Mouse (Mus musculus): ENCODE results near the gene BC004004.
"Not testable (repeated sequence)": the region's sequence is repeated elsewhere in the genome, so short reads cannot be mapped to it uniquely, and the experiment has no call there.

Gene BC004004

DNA sequence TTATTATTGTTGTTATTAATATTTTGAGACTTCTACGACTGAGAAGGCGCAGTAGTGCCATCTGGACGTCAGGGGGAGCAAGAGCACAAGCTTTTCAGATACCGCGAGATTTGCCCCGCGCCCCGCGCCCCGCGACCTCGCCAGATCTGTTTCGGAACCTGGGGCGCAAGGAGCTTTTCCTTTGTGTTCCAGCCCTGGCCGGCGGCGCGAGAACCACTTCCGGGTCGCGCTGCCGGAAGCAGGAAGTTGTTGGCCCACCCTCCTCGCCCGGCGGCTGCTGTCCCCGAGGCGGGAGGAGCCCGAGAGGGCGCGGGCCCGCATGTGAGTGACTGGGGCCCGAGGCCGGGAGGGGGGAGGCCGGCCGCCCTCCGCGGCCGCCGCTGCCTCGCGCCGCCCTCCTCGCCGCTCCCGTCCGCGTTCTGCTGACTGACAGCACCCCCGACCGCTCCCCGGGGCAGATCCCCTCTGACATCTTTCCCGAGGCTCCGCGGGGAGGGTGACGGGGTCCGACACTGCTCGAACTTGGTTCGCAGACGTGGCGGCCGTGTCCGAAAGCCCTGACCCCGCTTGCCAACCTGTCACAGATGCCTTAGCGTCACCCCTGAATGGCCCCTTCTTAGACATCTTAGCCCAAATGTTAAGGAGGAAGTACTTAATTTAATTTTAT lies at the start of gene BC004004:
BC004004 (plus strand) TSS at position 107 of the 667 bp plus-strand sequence.
- peak; percentile 98 for DNase-seq

DNA sequence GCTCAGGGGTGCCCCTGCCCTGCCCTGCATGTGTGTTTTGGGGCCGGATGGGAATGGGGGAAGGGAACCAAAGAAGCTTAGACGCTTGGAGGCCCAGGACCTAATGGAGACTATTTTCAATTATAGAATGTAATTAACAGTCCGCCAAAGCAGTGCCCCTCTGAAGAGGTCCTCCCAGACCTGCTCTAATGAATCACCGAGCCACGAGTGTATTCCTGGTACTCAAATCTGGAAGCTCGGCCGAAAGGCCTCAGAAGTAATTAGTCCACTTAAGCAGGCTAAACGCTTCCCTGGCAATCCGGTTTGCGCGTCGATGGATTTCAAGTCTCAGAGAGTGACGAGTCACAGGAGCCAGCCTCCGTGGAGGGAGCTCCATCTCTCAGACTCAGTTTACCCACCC lies 48.0 kb upstream of the BC004004 start:
- peak; percentile 70 for DNase-seq

DNA sequence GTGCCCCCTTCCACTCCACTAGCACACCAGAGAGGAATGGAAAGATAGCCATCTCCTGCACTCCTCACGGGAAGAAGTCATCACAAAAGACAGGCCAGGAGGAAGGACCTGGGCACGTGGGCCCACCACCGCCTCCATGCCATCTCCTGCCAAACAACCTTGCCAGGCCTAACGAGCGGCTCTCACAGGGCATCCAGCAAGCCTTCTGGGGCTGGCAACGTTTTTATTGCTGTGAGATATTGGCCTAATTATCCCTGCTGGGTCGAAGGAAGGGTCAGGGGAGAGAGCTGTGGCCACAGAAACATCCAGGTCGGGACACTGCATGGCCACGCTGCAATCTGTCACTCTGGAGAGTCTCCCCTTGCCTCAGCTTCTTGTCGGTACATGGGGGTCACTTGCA lies 37.5 kb upstream of the BC004004 start:
- no peak for DNase-seq

DNA sequence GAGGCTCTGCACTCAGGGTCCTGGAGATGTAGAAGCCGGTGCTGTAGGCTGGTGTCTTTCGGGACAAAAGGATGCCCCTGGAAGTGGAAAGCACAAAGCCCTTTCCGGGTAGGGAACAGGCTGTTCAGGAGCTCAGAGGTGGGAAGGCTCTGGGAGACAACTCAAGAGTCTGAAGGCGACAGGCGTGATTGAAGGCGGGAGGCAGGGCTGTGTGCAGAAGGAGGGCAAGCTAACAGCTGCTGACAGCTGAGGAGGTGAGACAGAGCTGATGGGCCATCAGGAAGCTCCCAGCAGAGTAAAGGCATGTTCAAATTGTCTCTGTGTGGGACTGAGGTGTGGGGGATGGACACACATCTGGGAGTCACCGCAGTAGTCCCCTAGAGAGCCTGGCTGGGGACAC lies 32.5 kb upstream of the BC004004 start:
- no peak for DNase-seq

DNA sequence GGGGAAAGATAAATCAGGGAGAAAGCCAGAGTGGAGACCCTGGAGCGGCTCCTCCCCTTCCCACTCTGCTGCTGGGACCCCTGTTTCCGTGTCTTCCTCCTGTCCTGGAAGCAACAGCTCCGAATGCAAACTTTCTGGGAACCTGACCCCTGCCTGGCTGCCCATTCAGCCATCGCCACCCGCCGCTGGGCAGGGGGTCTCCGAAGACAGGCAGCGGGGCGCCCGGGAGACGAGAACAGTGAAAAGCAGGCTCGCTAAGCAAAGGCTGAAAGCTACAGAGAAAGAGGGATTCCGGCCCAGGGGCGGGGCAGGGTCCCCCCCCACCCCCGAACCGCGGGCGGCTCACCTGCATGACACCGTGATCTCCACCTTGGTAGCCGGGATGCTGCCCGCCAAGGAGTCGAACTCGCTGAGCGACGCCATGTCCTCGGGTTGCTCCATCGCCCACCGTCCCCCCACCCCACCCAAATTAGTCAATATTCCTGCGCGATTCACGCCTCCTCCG lies 31.3 kb upstream of the BC004004 start:
- DNase-seq, result peak; percentile 23

DNA sequence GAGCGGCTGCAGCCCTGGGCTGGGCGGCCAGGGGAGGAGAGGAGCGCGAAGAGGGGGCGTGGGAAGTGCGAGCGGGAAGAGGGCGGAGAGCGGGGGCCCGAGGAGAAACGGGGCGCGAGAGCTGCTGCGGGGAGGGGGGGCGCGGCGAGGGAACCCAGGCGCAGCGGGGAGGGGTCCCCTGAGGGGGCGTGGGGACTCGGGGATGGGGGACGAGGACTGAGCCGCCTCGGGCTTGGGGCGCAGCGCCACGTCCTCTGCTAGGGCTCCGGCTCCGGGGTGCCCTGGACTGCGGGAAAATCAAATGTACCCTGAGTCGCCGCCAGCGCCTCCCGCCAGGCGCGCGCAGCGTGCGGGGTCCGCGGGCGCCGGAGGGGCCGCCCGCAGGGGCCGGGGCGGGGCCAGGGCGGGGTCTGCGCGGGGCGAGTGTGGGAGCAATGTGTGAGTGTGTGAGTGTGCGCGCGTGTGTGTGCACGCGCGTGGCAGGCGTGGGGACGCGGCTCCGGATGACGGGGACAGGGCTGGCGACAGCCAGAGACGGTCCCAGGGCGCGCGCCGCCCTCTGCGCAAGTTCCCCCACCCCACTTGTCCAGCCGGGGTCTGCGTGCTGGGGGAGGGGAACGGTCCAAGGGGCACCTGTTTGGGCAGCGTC lies 30.7 kb upstream of the BC004004 start, which contains the start of gene Cpne5:
Cpne5 (minus strand) TSS at position 396 of the 649 bp plus-strand sequence.
- peak; percentile 79 for DNase-seq

DNA sequence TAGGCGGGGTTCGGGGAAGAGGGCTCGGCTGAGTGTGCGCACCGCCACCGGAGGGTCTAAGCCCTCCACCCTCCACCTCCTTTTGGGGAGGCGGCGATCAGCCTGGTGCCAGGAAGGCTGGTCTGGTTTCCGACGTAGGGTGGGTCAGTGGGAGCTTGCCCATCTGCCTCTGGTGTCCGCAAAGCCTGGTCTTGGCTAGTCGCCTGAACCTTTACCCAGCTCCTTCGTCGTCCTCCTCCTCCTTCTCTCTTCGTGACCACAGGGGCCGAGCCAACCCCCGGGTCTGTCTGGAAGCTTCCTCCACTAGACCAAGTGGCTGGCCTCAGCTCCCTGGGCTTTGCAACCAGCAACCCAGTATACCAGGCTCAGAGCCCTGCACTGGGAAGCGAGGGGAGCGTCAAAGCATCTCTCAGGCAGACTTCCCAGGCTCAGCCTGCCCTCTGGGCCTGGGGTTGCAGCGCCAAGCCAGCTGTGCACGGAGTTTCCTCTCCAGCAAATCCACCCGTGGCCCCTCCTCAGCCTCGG lies 30.1 kb upstream of the BC004004 start:
- peak; percentile 53 for DNase-seq

DNA sequence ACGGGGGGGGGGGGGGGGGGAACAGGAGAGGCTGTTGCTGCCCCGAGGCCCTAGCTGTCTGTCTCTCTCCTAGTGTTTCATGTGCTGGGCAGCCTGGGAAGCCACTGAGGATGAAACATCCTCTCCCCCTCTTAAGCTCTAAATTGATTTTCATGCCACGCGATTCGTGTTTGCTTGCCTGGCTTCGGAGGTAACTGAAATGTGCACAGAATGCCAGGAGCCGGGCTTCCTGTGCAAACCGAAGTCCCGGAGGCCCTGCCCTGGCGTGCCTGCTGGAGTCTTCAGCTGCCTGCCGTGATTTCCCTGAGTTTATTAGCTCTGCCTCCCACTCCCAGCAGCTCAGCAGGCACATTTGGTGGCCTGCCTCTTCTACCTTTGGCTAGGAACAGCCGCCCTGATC lies 23.7 kb upstream of the BC004004 start:
- no peak for DNase-seq

DNA sequence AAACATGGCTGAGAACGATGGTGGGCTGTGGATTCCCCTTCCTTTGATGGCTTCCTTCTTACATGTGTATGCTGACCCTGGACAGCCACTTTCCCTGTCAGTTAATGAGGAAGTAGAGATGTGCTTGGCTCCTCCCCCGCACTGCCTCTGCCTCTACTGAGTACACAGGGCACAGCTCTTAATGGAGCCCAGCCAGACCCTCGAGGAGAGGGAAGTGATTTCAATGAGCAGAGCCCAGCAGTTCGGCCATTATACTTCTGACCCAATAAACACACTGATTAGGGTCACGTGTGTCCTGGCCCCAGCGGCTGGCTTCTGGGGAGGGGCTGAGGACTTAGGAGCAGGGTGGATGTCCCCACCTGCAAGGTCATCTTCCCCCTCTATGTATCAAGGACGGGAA lies 22.9 kb upstream of the BC004004 start:
- peak; percentile 69 for DNase-seq

DNA sequence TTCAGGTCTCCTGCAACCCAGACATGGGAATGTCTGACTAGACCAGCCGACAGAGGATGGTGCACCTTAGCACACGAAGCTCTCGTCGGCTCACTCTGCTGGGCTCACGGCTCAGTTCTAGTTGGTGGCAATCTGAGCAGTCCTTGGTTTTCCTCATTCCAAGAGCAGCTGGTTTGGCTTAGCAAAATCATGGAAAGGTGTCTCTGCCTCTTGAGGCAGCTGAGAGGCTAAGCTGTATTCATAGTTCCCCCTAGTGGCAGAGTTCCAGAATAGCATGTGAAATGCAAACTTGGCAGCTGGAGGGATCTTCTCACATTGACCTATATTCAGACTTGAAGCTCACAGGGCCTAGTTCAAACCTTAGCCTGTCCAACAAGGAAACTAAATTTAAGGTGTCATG lies 22.0 kb upstream of the BC004004 start:
- peak; percentile 96 for DNase-seq

DNA sequence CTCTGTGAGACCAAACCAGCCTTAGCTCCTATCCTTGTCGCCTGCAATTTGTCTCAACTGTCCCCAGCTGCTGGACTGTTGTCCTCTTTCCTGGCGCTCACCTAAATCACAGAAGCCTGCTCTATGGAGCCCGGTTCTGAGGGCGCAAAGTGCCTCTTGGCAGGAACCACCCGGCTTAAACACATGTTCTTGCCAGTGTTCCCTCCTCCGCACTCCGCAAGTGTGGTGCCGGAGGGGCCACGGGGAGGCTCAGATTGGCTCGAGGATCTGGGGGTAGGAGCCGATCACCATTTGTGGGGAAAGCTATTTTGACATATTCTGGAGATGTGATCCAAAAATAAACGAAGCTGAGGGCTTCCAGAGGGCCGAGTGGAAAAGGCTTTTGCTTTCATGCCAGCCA lies 20.7 kb upstream of the BC004004 start:
- no peak for DNase-seq

DNA sequence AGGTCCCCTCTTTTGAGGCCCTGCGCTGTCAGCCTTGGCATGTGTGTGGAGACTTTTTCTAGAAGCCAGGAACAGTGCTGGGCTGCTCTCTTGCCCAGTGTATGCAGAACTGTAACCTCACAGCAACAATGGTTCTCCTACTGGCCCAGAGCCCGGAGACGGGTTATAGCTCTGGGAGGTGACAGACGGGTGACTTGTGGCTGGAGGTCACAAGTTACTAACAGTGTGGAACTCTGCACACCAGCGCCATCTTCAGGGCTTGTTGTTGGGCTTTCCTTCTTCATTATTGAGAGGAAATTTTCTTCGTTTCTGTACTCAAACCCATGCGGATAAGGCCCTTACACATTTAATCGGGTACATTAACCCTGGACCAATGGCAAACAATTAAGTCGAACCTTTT lies 19.1 kb upstream of the BC004004 start:
- DNase-seq, result peak; percentile 34

DNA sequence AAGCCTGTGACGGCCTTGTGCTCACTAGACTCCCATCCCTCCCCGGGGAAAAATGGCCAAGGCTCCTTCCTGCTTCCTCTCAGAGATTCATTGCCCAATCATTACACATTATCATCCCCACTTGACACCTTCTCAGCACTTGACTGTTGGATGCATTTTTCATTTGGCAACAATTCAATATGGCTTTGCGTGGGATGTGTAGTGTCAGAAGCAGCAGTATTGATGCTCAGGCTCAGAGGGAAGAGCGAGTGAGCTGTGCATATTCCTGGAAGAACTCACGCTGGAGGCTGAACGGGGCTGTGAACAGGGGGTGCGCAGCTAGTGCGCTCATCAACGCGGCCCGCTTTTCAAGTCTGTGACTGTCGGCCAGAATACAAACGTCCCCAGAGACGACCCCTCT lies 17.6 kb upstream of the BC004004 start:
- not testable (repeated sequence) for DNase-seq

DNA sequence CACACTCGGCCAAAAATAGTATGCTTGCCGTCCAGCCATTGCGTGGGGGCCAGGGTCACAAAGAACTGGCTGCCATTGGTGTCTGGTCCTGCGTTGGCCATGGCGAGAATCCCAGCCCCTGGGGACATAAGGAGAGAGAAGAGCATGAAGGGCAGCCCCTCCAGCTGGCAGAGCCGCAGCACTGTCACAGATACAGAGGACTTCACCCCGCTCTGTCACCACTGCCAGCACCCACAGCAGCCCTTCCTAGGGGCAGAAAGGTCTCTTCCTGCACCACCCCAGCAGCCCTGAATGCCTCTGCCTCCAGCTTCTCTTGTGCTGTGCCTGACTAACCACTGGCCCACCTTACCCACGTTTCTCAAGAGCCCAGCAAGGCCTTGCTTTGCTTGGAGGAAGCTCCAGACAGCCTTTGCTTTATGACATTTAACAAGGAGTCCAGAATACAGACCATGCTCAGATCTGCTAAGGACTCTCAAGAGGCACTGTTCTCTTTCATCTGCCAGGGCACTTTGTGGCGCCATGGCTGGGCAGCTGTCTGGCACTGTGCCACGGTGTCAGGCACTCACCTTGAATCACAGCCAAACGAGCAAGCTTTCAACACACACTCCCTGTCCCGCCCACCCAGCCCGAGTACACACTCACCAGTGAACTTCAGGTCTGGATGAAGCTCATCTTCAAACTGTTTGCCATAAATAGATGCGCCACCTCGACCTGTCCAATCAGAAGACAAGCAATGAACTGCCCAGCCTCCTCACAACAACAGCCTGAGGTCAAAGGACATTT lies 16.8 kb upstream of the BC004004 start:
- DNase-seq, result no peak

DNA sequence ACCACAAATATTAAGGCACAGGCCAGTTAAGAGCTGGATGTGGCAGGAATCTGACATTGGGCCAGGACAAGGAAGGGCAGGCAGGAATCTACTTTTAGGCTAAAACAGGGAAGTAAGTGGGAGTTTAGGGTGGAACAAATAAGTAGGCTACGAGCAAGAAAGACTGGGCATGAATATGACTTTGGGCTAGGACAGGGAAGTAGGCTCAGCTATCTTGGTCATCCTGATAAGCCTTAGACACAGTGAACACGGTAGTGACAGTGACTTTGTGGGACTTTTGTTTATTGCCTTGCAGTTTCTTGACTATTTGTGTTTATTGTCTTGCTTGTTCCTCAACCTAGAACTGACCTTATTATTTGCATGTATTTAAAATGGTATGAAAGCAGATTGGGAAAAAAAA lies 15.4 kb upstream of the BC004004 start:
- DNase-seq, result no peak

DNA sequence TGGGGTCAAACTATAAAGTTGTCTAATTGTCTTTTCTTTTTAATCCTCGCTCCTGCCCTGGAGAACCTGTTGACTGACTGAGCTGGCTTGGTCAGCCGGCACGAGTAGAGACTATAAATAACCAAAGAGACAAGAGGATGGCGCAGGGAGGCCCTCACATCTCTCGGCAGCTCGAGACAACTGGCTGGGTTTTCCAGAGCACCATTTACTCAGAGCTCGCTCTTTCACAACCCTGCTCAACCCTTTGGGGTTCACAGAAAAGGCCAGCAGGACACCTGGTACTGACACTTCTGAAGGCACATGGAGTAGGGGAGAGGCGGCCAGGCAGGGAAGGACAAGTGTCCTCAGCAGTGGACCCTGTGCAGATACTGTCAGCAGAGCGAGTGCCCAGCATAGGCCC lies 14.9 kb upstream of the BC004004 start:
- no peak for DNase-seq

DNA sequence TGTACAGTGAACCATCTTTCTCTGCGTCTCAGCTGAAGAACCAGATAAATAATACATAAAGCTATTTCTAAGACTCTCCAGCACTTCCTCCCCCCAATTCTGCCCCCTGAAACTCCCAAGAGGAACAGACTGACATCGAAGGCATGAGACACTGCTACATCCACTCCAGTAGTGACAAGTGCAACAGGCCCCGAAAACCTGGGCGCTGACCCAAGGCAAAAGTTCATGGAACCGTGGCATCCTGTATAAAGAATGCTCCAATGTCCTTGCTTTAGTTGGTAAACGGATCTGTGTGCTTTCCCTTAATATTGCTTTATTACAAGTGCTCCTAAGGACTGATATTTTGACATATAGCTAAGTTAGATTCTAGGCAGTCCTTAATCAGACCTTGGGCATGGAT lies 13.8 kb upstream of the BC004004 start:
- not testable (repeated sequence) for DNase-seq

DNA sequence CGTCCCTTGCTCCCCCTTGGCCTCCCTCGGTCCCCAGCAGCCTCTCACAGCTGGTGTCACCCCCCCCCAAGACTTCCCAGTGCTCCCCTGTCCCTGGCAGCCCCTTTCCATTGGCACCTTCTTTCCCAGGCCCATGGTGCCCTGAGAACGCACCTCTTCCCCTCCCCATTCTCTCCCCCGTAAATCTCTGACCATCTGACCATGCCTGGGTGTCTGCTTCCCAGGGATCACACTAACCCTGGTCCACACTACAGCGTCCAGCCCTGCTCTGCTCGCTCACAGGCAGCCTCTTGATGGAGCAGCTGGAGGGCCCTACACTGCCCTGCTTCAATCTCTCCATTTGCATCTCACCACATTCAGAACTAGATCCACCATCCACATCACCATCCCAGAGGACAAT lies 12.1 kb upstream of the BC004004 start:
- DNase-seq, result no peak

DNA sequence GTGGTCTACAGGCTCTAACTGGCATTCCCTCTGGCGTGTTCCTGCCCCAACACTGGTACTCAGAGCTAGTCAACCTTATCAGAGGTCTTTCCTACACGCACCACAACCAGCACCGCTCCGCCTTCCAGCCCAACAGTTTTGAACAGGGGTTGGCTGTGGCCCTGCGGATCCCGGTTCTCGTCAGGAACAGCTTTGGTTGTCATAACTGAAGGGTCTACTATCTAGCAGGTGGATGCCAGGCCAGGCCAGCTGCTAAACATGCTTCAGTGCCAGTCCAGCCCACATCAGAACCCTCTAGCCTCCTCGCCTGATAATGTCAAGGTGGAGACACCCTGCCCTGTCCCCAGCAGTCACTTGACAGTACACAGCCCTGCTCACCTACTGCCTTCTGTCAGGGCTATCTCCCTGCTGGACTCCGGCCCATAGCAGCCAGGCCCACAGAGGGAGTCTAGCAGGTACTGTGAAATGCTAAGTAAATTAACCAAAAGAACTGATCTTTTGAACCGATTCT lies 11.5 kb upstream of the BC004004 start:
- DNase-seq, result no peak

DNA sequence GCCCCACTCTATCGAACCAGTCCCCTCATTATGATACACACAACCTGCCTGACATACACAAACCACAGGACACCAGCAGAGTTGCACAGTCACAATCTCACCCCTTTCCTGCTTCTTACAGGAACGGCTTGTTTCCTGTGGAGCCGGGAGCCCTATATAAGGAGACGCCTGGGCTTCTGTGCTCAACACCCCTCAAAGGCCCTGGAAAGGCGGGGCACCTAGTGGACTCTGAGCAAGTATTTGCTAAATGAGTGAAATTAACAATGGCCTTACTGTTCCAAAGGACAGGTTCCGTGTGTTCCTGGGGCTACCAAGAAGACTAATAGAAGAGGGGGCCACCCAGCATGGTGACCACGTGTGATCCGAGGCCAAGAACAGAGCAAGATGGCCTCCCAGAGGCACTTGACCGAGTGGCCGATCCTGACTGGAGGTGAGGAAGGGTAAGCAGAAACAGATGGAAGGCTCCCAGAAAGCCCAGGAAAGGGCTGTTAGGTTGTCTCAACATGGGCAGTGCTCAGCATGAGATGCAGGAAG lies 10.5 kb upstream of the BC004004 start:
- DNase-seq, result no peak

DNA sequence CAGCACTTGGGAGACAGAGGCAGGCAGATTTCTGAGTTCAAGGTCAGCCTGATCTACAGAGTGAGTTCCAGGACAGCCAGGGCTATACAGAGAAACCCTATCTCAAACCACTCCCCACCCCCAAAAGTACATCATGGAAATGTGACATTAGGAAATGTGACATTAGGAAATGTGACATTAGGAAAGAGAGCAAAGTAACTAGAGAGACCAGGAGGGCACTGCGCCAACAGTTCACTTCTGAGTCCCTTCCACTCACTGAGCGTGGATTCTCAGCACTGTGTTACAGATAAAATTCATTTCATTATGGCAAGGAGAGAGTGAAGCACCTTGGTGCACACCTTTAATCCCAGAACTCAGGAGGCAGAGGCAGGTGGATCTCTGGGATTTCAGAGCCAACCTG lies 9.7 kb upstream of the BC004004 start:
- DNase-seq, result no peak

DNA sequence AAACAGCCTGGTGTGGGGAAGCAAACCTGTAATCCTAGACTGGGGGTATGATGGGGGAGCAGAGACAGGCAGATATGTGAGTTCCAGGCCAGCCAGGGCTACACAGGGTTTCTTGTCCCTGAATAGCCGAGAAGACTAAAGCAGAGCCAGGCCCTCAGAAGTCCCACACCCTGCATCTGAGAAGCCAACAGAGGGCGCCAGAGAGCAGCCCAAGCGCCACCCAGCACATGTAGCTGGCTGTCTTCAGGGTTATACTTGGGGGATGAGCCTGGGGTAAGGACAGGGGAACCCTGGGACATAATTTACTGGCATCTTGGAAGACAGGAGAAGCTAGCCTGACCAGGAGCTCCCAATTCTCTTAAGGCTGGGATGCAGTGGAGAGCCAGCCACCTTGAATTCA lies 9.1 kb upstream of the BC004004 start:
- DNase-seq, result peak; percentile 87

DNA sequence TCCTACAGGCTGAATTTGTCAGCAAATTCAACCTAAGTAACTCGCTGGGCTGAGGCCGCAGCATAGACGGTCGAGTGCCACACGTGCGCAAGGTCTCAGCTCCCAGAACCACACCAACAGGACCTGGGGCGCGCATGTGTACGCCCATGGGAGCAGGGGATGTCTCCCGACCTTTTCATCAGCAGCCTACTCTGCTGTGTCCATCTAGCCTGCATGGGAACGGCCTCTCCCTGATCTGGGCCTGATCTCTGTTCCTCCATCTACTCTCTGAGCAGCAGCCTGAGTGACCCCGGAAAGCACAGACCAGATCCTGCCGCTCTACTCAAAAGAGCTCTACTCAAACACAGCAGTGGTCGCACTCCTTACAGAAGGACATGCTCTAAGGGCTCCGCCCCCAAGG lies 8.1 kb upstream of the BC004004 start:
- no peak for DNase-seq
